Mouse (Mus musculus): ENCODE data around the gene Cdc42.

DNA sequence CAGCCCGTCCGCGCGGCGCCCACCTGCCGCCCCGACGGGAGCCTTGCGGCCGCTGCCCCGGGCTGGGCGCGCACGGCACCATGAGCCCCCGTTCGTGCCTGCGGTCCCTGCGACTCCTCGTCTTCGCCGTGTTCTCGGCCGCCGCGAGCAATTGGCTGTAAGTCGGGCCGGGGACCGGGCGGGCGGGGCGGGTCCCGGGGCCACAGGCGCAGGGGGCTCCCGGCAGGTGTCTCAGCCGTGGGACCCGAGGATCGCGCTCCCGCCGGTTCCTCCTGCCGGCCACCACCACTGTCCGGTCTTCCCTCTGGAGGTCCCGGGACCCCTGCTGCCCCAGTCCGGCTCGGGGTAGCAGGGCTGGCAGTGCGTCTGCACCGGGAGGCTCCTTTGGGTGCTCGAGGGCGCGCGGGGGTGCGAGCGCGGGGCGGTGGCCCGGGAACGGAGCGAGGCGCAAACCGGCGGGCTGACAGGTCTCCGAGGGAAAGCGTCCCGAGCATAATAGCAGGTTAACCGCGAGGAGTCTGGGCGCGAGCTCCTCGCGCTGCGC is 79.8 kb downstream of the Cdc42 start:
- TF ChIP-seq TAL1 (conservative IDR thresholded peaks at IDR 0.05; ENCODE audit: low read depth, low read length) (no peak), CTCF (IDR thresholded peaks at IDR 0.05; ENCODE audit: low read depth, low read length) (no peak), GATA1 (IDR thresholded peaks at IDR 0.05; ENCODE audit: borderline replicate concordance, low read length) (no peak)
